Mouse (Mus musculus) C2C12 (cell line): ENCODE measurements around the gene Cnbp.

Source experiments
- CEBPB ChIP-seq: IDR thresholded peaks from one replicate; pipeline ENCODE4 v1.6.1; 2011; ENCODE audit warnings: low read depth, mild to moderate bottlenecking, control low read depth, moderate library complexity
- CTCF ChIP-seq: IDR thresholded peaks from one replicate; pipeline ENCODE4 v1.5.1; 2011; ENCODE audit not compliant: control insufficient read depth, insufficient read depth, insufficient read length
- FOSL1 ChIP-seq: IDR thresholded peaks from one replicate; pipeline ENCODE4 v1.8.0; 2011; ENCODE audit warnings: mild to moderate bottlenecking, low read length; ENCODE audit not compliant: poor library complexity, insufficient read depth, severe bottlenecking
- MAX ChIP-seq: IDR thresholded peaks from one replicate; pipeline ENCODE4 v1.6.1; 2011; ENCODE audit warnings: mild to moderate bottlenecking, control low read depth
- MYOD1 ChIP-seq: IDR thresholded peaks from one replicate; pipeline ENCODE4 v1.6.1; 2011; ENCODE audit warnings: low read depth; ENCODE audit not compliant: control insufficient read depth, insufficient read length
- MYOG ChIP-seq: IDR thresholded peaks from one replicate; pipeline ENCODE4 v1.6.1; 2011; ENCODE audit not compliant: control insufficient read depth, insufficient read length; ENCODE audit errors: extremely low read depth
- USF1 ChIP-seq: IDR thresholded peaks from one replicate; pipeline ENCODE4 v1.6.1; 2011; ENCODE audit warnings: low read depth, mild to moderate bottlenecking, control low read depth, moderate library complexity

DNA sequence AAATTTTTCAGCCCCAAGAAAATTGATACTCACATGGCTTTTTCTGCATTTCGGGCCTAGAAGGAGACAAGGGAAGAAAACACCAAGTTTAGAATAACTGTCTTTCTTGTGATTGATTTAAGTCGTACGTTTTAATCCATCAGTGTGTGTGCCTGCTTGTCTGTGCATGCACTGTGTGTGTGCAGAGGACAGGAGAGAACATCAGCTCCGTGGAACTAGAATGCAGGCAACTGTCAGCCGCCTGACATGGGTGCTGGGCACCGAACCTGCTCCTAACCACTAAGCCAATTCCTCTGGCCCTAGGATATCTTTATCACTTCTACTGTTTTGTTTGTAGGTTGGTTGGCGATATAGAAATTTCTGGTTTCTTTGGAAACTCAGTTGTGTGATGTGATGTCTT, 15.2 kb downstream of the Cnbp start, which contains the start of gene Gm45140:
- TF ChIP-seq CEBPB (no peak), CTCF (no peak), MYOD1 (no peak), USF1 (no peak), MYOG (no peak), MAX (no peak), FOSL1 (no peak)
